Mouse (Mus musculus) liver, adult 2 months (tissue): Measurements from ENCODE around the gene Tenm2.

Experiments
- CTCF ChIP-seq: fragments of 200-500 bp; IDR thresholded peaks from 2 replicates; pipeline ENCODE4 v1.5.1; 2011; ENCODE audit warnings: low read depth, low read length, control low read depth
- POLR2A ChIP-seq: fragments of 200-500 bp; IDR thresholded peaks from 2 replicates; pipeline ENCODE4 v1.6.1; 2011; ENCODE audit warnings: low read length, control low read depth; ENCODE audit not compliant: insufficient read depth; ENCODE audit errors: extremely low read depth

GRCm38 (mm10) chr11:36238890-36239289 lies 996.9 kb downstream of the Tenm2 start:
- no peak for TF ChIP-seq POLR2A
- no peak for TF ChIP-seq CTCF
